Mouse (Mus musculus) stomach, embryonic 16.5 days (tissue): ENCODE results near the gene Trp63. TPM values are rescaled to one million over a fixed set of nuclear protein-coding genes. Genes with fewer than 3 reads are reported as not detected.

Source experiments
- ATAC-seq: fragments of 200-750 bp; cut with Nextera tagmentation; 2 replicates; pipeline ENCODE4 v1.8.0; 2017; ENCODE audit warnings: moderate number of reproducible peaks, moderate TSS enrichment; ENCODE audit not compliant: insufficient read depth, low FRiP score
- H3K27ac ChIP-seq: fragments of 300-500 bp; sonication (generic); 2 replicates; pipeline ENCODE4 v1.5.1; 2014; ENCODE audit warnings: low read length
- H3K27me3 ChIP-seq: fragments of 300-500 bp; sonication (generic); 2 replicates; pipeline ENCODE4 v1.6.1; 2014; ENCODE audit warnings: low read length, control low read depth, mixed read lengths; ENCODE audit not compliant: control insufficient read depth, insufficient read depth
- H3K36me3 ChIP-seq: fragments of 300-500 bp; sonication (generic); 2 replicates; pipeline ENCODE4 v1.6.1; 2014; ENCODE audit warnings: low read length; ENCODE audit not compliant: control insufficient read depth, insufficient read depth
- H3K4me1 ChIP-seq: fragments of 300-500 bp; sonication (generic); 2 replicates; pipeline ENCODE4 v1.6.1; 2014; ENCODE audit warnings: low read length, control low read depth, mixed read lengths; ENCODE audit not compliant: control insufficient read depth, insufficient read depth
- H3K4me2 ChIP-seq: fragments of 300-500 bp; sonication (generic); 2 replicates; pipeline ENCODE4 v1.6.1; 2014; ENCODE audit warnings: low read depth, low read length, mixed read lengths
- H3K4me3 ChIP-seq: fragments of 300-500 bp; sonication (generic); replicated peaks from 2 replicates; pipeline ENCODE4 v1.5.1; 2014; ENCODE audit warnings: mild to moderate bottlenecking, low read length
- H3K9ac ChIP-seq: fragments of 300-500 bp; sonication (generic); 2 replicates; pipeline ENCODE4 v1.6.1; 2014; ENCODE audit warnings: low read length
- H3K9me3 ChIP-seq: fragments of 300-500 bp; sonication (generic); replicated peaks from 2 replicates; pipeline ENCODE4 v1.6.1; 2016; ENCODE audit warnings: low read length, control low read depth; ENCODE audit not compliant: control insufficient read depth
- WGBS: fragments of 180-500 bp; shearing (Covaris S2); extraction: QIAGEN DNeasy Blood & Tissue Kit; methylation state at CpG from one replicate; pipeline ENCODE4 v1.1.7; 2014; 5-methylcytosine and 5-hydroxymethylcytosine counted together
- polyA plus RNA-seq: library from polyadenylated mRNA; unstranded; fragments of >200 nt; fragmentation: Nextera tagmentation; extraction: Ambion mirVana; gene quantifications from 2 replicates; pipeline ENCODE4 v1.2.1, GENCODE M21; 2015

Gene Trp63
- polyA plus RNA-seq, 1 experiment from 2014 or later, result 42.5 TPM

- Histone ChIP-seq H3K4me3 (no peak overlapping the region), H3K9me3 (no peaks in the 10 kb centered on the region), H3K9ac (no peak overlapping the region), H3K4me1 (no peaks in the 10 kb centered on the region), H3K27ac (no peak overlapping the region), H3K36me3 (no peaks in the 10 kb centered on the region), H3K4me2 (no peak overlapping the region), H3K27me3 (no peaks in the 10 kb centered on the region)
- no peak for ATAC-seq
Measured at GRCm38 (mm10) chr16:25799618-25800017, 116.1 kb downstream of the Trp63 start.

- Histone ChIP-seq H3K27ac (peak overlapping the region; percentile 42; the same call in 1 of the 2 replicates), H3K27me3 (no peaks in the 10 kb centered on the region), H3K9ac (peak overlapping the region; percentile 61; the same call in 1 of the 2 replicates), H3K9me3 (no peaks in the 10 kb centered on the region), H3K4me3 (peak overlapping the region; percentile 30), H3K4me1 (no peaks in the 10 kb centered on the region), H3K4me2 (peak overlapping the region; percentile 43; the same call in 1 of the 2 replicates), H3K36me3 (no peaks in the 10 kb centered on the region)
- WGBS, result 64% methylated on average over 3 of the region's 3 CpGs
- no peak for ATAC-seq
Measured at GRCm38 (mm10) chr16:25804955-25805354, 121.4 kb downstream of the Trp63 start.

- Histone ChIP-seq H3K9me3 (no peaks in the 10 kb centered on the region), H3K4me1 (no peaks in the 10 kb centered on the region), H3K27ac (no peak overlapping the region), H3K9ac (no peak overlapping the region), H3K4me3 (no peak overlapping the region), H3K27me3 (no peaks in the 10 kb centered on the region), H3K4me2 (no peak overlapping the region), H3K36me3 (no peaks in the 10 kb centered on the region)
- no peak for ATAC-seq
Measured at GRCm38 (mm10) chr16:25807116-25807515, 123.6 kb downstream of the Trp63 start.

- 36% methylated on average over 10 of the region's 10 CpGs for whole genome bisulfite sequencing
- no peaks in the 10 kb centered on the region for H3K36me3 ChIP-seq
- H3K9me3 ChIP-seq, result no peaks in the 10 kb centered on the region
- no peak overlapping the region for H3K4me2 ChIP-seq
- no peak overlapping the region; the same call in 1 of the 2 replicates for H3K27ac ChIP-seq
- H3K4me3 ChIP-seq, result no peak overlapping the region
- H3K27me3 ChIP-seq, result no peaks in the 10 kb centered on the region
- ATAC-seq, result no peak
- no peak overlapping the region for H3K9ac ChIP-seq
- H3K4me1 ChIP-seq, result no peaks in the 10 kb centered on the region
Measured at GRCm38 (mm10) chr16:25817753-25818624, 134.4 kb downstream of the Trp63 start.

GRCm38 (mm10) chr16:25826016-25826415 is 142.5 kb downstream of the Trp63 start:
- H3K9ac ChIP-seq, result no peak overlapping the region
- ATAC-seq, result no peak
- H3K4me2 ChIP-seq, result no peak overlapping the region
- H3K27me3 ChIP-seq, result no peaks in the 10 kb centered on the region
- no peak overlapping the region for H3K4me3 ChIP-seq
- no peaks in the 10 kb centered on the region for H3K9me3 ChIP-seq
- H3K4me1 ChIP-seq, result no peaks in the 10 kb centered on the region
- 68% methylated on average over 7 of the region's 7 CpGs for WGBS
- no peak overlapping the region for H3K27ac ChIP-seq
- no peaks in the 10 kb centered on the region for H3K36me3 ChIP-seq

GRCm38 (mm10) chr16:25832576-25832975 is 149.0 kb downstream of the Trp63 start:
- Histone ChIP-seq H3K27me3 (no peaks in the 10 kb centered on the region), H3K27ac (no peak overlapping the region), H3K9me3 (no peaks in the 10 kb centered on the region), H3K9ac (no peak overlapping the region), H3K4me2 (no peak overlapping the region), H3K4me1 (0 out of 2 replicates have a peak, but pooled peaks cover 4% of the 10 kb centered on the region), H3K4me3 (no peak overlapping the region), H3K36me3 (no peaks in the 10 kb centered on the region)
- WGBS, result 83% methylated on average over 4 of the region's 4 CpGs
- no peak for ATAC-seq

- Histone ChIP-seq H3K27ac (peak overlapping the region; percentile 75), H3K4me3 (no peak overlapping the region), H3K36me3 (no peaks in the 10 kb centered on the region), H3K4me2 (no peak overlapping the region), H3K4me1 (0 out of 2 replicates have a peak, but pooled peaks cover 4% of the 10 kb centered on the region), H3K27me3 (no peaks in the 10 kb centered on the region), H3K9ac (no peak overlapping the region), H3K9me3 (no peaks in the 10 kb centered on the region)
- WGBS, result 71% methylated on average over 3 of the region's 3 CpGs
- ATAC-seq, result no peak
Measured at GRCm38 (mm10) chr16:25835301-25835700, 151.7 kb downstream of the Trp63 start.

GRCm38 (mm10) chr16:25835723-25836122 is 152.2 kb downstream of the Trp63 start:
- Histone ChIP-seq H3K4me1 (0 out of 2 replicates have a peak, but pooled peaks cover 4% of the 10 kb centered on the region), H3K4me2 (no peak overlapping the region), H3K27me3 (no peaks in the 10 kb centered on the region), H3K9me3 (no peaks in the 10 kb centered on the region), H3K27ac (no peak overlapping the region), H3K36me3 (no peaks in the 10 kb centered on the region), H3K4me3 (no peak overlapping the region), H3K9ac (no peak overlapping the region)
- WGBS, result 39% methylated on average over 5 of the region's 5 CpGs
- ATAC-seq, result no peak

- H3K9me3 ChIP-seq, result no peaks in the 10 kb centered on the region
- H3K4me1 ChIP-seq, result no peaks in the 10 kb centered on the region
- H3K36me3 ChIP-seq, result no peaks in the 10 kb centered on the region
- no peak overlapping the region for H3K9ac ChIP-seq
- no peak overlapping the region for H3K4me3 ChIP-seq
- H3K27ac ChIP-seq, result peak overlapping the region; percentile 73
- no peak for ATAC-seq
- H3K27me3 ChIP-seq, result no peaks in the 10 kb centered on the region
- WGBS, result 49% methylated on average over 6 of the region's 6 CpGs
- H3K4me2 ChIP-seq, result no peak overlapping the region
Measured at GRCm38 (mm10) chr16:25842996-25843395, 159.4 kb downstream of the Trp63 start.
